Mouse (Mus musculus) liver, adult 2 months (tissue): ENCODE measurements at regions not wholly inside any gene's neighbourhood (a gene's known extent, or its start where the extent isn't known, plus 50 kb on each side); places are given as distances from the start of the nearest gene placed in this dataset.

ENCODE experiments used
- DNase-seq: peaks from one replicate; pipeline ENCODE4 v3.0.0-alpha.2; 2011; ENCODE audit warnings: low read depth, low spot score; ENCODE audit errors: extremely low read depth
- H3K27ac ChIP-seq: fragments of 200-500 bp; replicated peaks from 2 replicates; pipeline ENCODE4 v1.5.1; 2012; ENCODE audit warnings: low read depth, mild to moderate bottlenecking, control low read depth, inconsistent platforms, low read length; ENCODE audit not compliant: insufficient read depth
- H3K27me3 ChIP-seq: fragments of 200-500 bp; 2 replicates; pipeline ENCODE4 v1.6.1; 2012; ENCODE audit warnings: mild to moderate bottlenecking, moderate library complexity, low read length, inconsistent platforms; ENCODE audit not compliant: control insufficient read depth, insufficient read depth
- H3K36me3 ChIP-seq: fragments of 200-500 bp; 2 replicates; pipeline ENCODE4 v1.6.1; 2012; ENCODE audit warnings: low read length, inconsistent platforms; ENCODE audit not compliant: control insufficient read depth, insufficient read depth
- H3K4me1 ChIP-seq: fragments of 200-500 bp; 2 replicates; pipeline ENCODE4 v1.6.1; 2011; ENCODE audit warnings: low read length; ENCODE audit not compliant: control insufficient read depth, insufficient read depth
- H3K4me3 ChIP-seq: fragments of 200-500 bp; 2 replicates; pipeline ENCODE4 v1.5.1; 2011; ENCODE audit warnings: low read depth, mild to moderate bottlenecking, control low read depth, low read length, moderate library complexity; ENCODE audit not compliant: insufficient read depth
- H3K79me2 ChIP-seq: fragments of 200-500 bp; 2 replicates; pipeline ENCODE4 v1.6.1; 2012; ENCODE audit warnings: inconsistent platforms, mild to moderate bottlenecking, low read length, moderate library complexity; ENCODE audit not compliant: control insufficient read depth, insufficient read depth
- H3K9ac ChIP-seq: fragments of 200-500 bp; 2 replicates; pipeline ENCODE4 v1.6.1; 2012; ENCODE audit warnings: low read depth, mild to moderate bottlenecking, control low read depth, inconsistent platforms, low read length
- CTCF ChIP-seq: fragments of 200-500 bp; IDR thresholded peaks from 2 replicates; pipeline ENCODE4 v1.5.1; 2011; ENCODE audit warnings: low read depth, low read length, control low read depth
- POLR2A ChIP-seq: fragments of 200-500 bp; IDR thresholded peaks from 2 replicates; pipeline ENCODE4 v1.6.1; 2011; ENCODE audit warnings: low read length, control low read depth; ENCODE audit not compliant: insufficient read depth; ENCODE audit errors: extremely low read depth
- WGBS: fragments of 180-500 bp; shearing (Covaris S2); methylation state at CpG from one replicate; pipeline ENCODE4 v1.1.7; 2018; 5-methylcytosine and 5-hydroxymethylcytosine counted together

- H3K36me3 ChIP-seq, result no peaks in the 10 kb centered on the region
- DNase-seq, result no peak
- no peaks in the 10 kb centered on the region for H3K4me1 ChIP-seq
- H3K79me2 ChIP-seq, result no peaks in the 10 kb centered on the region
- no peak overlapping the region for H3K9ac ChIP-seq
- H3K27me3 ChIP-seq, result no peaks in the 10 kb centered on the region
- WGBS, result 78% methylated on average over 7 of the region's 7 CpGs
- no peak overlapping the region for H3K4me3 ChIP-seq
- TF ChIP-seq CTCF (no peak), POLR2A (no peak)
- H3K27ac ChIP-seq, result no peak overlapping the region
Observed at GRCm38 (mm10) chr13:11432465-11433339, 674.0 kb downstream of the Ryr2 start.

DNA sequence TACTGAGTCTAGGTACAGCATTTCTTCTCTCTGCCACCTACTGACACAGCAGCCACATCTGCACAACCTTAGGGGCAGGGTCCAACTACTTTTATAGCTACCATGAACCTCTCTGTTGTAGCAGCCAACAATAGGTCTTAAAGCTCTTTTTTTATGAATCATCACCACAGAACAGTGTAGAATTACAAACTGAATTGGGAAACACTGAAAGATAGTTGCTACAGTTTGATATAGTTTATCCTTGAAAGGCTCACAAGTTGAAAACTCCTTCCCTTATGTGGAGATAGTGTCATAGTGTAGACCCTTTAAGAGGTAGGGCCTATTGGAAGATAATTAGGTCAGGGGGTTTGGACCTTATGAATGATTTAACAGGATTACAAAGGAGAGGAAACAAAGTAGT, 679.9 kb downstream of the Ryr2 start:
- H3K27me3 ChIP-seq, result no peaks in the 10 kb centered on the region
- H3K36me3 ChIP-seq, result no peaks in the 10 kb centered on the region
- H3K4me1 ChIP-seq, result no peaks in the 10 kb centered on the region
- DNase-seq, result no peak
- no peak overlapping the region for H3K4me3 ChIP-seq
- H3K9ac ChIP-seq, result no peak overlapping the region
- no peak for TF ChIP-seq CTCF
- H3K27ac ChIP-seq, result no peak overlapping the region
- H3K79me2 ChIP-seq, result no peaks in the 10 kb centered on the region

GRCm38 (mm10) chr13:11392027-11392426, 714.7 kb downstream of the Ryr2 start:
- Histone ChIP-seq H3K9ac (no peak overlapping the region), H3K36me3 (no peaks in the 10 kb centered on the region), H3K27me3 (no peaks in the 10 kb centered on the region), H3K79me2 (no peaks in the 10 kb centered on the region), H3K27ac (no peak overlapping the region), H3K4me3 (no peak overlapping the region), H3K4me1 (no peaks in the 10 kb centered on the region)
- WGBS, result 48% methylated on average over 2 of the region's 2 CpGs
- TF ChIP-seq CTCF (no peak), POLR2A (no peak)
- DNase-seq, result no peak

DNA sequence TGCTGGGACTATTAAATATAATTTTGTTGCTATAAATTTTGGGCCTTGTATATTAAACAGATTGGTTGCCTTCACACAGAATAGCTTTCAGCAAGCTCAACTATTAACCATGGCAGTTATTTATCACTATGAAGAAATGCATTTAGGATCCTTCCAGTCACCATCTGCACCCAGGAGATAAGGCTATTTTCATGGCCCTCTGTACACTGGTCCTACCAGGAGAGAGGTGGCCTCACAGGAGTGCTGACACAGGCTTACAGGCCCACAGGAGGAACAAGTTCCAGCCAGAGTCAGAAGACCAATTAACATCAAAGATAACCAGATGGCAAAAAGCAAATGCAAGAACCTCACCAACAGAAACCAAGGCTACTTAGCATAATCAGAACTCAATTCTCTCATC, 731.3 kb downstream of the Ryr2 start:
- no peak for DNase-seq

DNA sequence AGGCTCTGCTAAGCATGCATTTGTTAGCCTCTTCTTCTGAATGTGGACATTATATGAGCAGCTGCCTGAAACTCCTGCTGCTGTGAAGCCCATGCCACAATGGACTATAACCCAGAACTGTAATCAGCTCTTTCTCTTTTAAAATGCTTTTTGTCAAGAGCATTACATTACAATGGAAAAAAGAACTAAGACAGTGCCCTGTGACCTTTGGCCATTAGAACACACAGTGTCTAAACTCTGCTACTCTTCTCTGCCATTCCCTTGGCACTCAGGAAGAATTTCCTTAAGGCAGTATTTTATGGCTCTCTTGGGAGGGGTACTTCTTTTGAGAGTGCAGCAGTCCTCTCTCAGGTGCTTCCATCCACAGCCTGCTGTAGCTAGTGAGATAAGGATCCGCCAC, 737.3 kb downstream of the Ryr2 start:
- Histone ChIP-seq H3K36me3 (no peaks in the 10 kb centered on the region), H3K27ac (no peak overlapping the region), H3K4me3 (no peak overlapping the region), H3K27me3 (no peaks in the 10 kb centered on the region), H3K9ac (no peak overlapping the region), H3K79me2 (no peaks in the 10 kb centered on the region), H3K4me1 (no peaks in the 10 kb centered on the region)
- no peak for DNase-seq
- WGBS, result 33% methylated on average over 1 of the region's 1 CpGs
- no peak for TF ChIP-seq POLR2A
- no peak for TF ChIP-seq CTCF

More for the DNA sequence above, 731.3 kb downstream of the Ryr2 start:
- H3K27ac ChIP-seq, result no peak overlapping the region
- H3K9ac ChIP-seq, result no peak overlapping the region
- no peak overlapping the region for H3K4me3 ChIP-seq
- no peaks in the 10 kb centered on the region for H3K4me1 ChIP-seq
- H3K79me2 ChIP-seq, result no peaks in the 10 kb centered on the region
- no peaks in the 10 kb centered on the region for H3K27me3 ChIP-seq
- TF ChIP-seq POLR2A (no peak), CTCF (no peak)
- H3K36me3 ChIP-seq, result no peaks in the 10 kb centered on the region

DNA sequence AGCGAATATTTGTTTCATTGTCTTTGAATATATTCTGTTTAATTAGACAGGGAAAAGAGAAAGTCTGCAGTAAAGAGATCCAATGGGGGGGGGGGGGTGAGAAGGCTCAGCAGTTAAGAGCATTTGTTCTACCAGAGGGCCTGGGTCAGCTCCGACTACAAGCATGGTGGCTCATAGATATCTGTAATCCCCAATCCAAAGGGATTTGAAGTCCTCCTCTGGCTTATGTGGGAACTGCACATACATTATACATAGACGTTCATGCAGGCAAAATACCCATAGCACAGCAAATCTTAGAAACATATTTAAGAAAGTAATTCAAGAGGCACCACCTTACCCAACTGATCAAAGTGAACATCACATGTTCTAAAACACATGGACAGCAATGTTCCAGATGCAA, 743.9 kb downstream of the Ryr2 start:
- Histone ChIP-seq H3K4me3 (no peak overlapping the region), H3K36me3 (no peaks in the 10 kb centered on the region), H3K4me1 (no peaks in the 10 kb centered on the region), H3K9ac (no peak overlapping the region), H3K27me3 (no peaks in the 10 kb centered on the region), H3K79me2 (no peaks in the 10 kb centered on the region), H3K27ac (no peak overlapping the region)
- 56% methylated on average over 3 of the region's 3 CpGs for WGBS
- DNase-seq, result no peak
- no peak for TF ChIP-seq POLR2A
- TF ChIP-seq CTCF, result no peak
